Mouse (Mus musculus) stomach, postnatal 0 days (tissue): ENCODE measurements at regions not wholly inside any gene's neighbourhood (a gene's known extent, or its start where the extent isn't known, plus 50 kb on each side); places are given as distances from the start of the nearest gene placed in this dataset.

ENCODE experiments used
- CTCF ChIP-seq: IDR thresholded peaks from 2 replicates; pipeline ENCODE4 v1.5.1; 2016; ENCODE audit warnings: antibody characterized with exemption, low read depth, mild to moderate bottlenecking, moderate library complexity
- EP300 ChIP-seq: optimal IDR thresholded peaks from 2 replicates; pipeline ENCODE3; 2016; ENCODE audit warnings: antibody characterized with exemption

- no peak for TF ChIP-seq CTCF
- TF ChIP-seq EP300: no peak
Measured at GRCm38 (mm10) chr3:17452984-17453383, 495.2 kb upstream of the Cypt12 start.
